Mouse (Mus musculus) frontal cortex, postnatal 10 days (tissue): Measurements from ENCODE around the gene Olfr825.
"Not testable (repeated sequence)": the region's sequence is repeated elsewhere in the genome, so short reads cannot be mapped to it uniquely, and the experiment has no call there.

Source experiments
- DNase-seq, 2 experiments: peaks; one replicate each; pipeline ENCODE4 v3.0.0; 2022; ENCODE audit warnings: low spot score in 2 of 2, mixed read lengths in 1 of 2

Gene Olfr825

DNA sequence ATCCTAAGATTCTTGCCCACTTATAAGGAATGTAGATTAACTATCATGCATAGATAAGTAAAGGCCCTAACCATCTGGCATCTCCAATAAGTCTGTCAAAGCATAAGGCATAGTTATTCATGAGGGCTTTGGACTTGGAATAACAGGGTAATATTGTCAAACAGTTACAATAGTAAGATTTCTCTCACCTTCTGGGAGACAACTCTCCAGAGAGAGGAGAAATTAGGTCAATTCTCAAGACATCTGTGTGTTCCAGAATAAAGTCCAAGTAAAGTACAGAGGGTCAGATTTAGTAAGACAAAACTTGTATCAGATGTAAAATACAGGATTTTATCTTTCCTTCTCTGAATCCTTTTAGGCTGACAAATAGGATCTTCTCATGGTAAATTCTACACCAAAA is at the start of gene Olfr825:
Gene Olfr825 (minus strand): TSS at position 101 of the 400 bp plus-strand sequence.
- DNase-seq, result no peak

DNA sequence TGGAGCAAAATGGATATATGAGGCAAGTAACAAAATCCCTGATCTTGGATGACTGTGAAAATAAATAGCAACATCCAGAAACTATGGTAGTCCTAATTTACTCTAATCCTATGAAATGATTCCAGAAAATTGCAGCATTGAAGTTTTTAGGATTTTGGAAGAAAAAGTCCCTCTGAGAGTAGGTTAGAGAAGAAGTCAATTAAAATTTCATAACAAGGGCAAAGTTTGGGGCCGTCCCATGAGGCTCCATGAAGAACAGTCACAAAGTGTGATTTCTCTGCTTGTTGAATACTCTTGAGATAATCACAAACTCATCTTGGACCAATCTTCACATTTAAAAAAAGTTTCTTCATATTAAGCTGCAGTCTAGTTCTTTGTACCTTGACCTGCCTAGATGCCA is 47.7 kb upstream of the Olfr825 start, which contains the start of gene Olfr827:
Gene Olfr827 (minus strand): TSS at position 101 of the 400 bp plus-strand sequence.
- DNase-seq, result no peak

DNA sequence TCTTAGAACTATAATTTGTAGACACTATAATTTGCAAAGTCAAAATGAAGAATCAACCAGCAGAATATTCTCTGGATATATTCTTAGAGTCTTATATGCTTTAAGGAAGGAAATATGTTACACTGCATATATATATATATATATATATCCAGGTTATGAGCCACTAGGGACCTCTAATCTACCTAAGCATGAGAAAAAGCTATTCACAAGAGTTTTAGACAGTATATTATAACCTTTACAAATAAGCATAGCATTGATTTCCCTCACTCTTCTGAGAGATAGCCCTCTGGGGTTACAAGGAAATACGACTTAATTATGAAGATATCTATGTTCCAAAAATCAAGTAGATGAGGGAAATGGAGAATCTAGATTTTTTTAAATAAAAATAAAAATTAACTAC is 17.5 kb upstream of the Olfr825 start, which contains the start of gene Olfr826:
Gene Olfr826 (minus strand): TSS at position 101 of the 400 bp plus-strand sequence.
- no peak for DNase-seq

DNA sequence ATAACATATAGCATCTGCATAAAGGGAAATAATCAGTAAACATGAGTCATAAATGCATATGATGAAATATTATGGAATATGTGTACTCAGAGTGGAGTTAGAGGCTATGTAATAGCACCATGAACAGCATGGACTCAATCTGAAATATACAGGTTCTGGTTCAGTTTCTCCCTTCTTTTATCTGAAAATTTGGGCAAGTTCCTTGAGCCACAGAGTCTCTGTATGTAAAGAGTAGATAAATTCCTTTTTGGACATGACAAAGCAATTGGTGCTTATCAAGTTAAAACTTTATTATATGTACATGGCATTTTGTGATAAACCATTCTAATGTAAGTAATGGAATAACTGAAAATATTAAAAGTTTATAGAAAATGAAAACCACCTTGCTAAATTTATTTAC is 1.4 kb downstream of the Olfr825 start:
- no peak for DNase-seq

DNA sequence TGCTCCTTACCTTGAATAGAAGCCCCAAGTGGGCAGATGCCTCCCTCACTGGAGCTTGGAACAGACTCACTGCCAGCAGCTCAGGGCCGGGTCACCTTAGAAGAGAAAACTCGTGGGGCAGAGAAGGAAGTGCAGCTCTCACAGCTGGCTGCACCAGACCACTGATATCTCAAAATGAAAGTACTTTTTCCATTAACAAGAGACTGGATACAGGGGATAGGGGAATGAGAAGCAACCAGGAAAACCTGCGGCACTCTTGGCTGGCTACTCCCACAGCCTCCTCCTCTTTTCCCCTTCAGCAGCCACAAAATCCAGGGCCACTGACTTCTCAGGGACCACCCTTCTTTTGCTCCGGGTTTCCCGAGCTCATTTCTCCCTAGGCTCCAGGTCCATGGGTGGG is 22.4 kb downstream of the Olfr825 start:
- no peak for DNase-seq

DNA sequence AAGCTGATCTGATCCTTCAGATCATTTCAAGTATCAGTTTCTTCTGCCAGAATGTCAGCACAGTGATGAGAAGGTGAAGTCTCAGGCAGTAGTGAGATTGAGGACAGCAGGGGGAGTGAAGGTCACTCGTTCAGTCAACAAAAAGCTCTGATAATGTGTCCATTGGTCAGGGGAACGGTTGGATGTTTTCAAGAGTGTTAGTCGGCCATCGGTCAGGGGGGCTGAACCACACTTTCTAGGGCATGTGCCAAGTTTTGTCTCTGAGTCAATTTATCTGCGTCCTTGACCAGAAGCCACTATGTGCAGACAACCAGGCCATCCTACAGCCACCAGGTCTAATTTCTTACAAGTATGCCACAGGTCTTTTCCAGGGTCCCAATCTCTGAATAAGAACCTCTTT is 24.1 kb downstream of the Olfr825 start:
- not testable (repeated sequence) for DNase-seq

DNA sequence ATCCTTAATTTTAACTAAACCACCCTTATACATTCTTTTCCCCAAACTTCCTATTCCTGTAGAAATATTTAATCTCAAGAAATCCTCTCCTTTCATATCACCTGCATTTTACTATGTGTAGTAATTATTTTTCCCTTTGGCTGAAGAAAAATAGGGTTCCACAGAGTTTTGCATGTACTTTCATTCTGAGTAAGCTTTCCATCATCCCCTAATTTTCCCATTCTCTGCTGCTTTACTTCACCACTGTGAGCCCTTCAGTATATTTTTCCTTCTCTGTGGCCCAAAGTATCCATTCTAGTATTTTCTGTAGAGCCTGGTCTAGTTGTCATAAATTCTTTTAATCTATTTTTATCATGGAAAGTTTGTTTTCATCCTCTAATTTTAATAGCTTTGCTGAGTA is 31.8 kb downstream of the Olfr825 start:
- DNase-seq, result no peak

DNA sequence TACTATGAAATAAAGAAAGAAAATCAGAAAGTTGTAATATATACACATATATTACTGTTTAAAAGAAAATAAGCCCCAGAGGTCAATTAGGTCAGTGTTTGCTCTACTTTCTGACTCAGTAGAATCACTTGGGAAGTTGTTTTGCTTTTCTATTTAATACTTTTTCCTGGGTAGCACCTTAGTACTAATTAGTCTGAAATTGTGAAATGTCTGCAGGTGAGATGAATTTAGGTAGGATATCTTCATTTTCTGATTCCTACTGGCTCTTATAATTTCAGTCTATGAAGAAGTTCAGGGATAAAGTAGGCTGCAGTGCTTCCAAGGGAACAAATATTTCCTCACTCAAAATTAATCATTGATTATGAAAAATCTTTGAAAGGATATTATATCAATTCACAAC is 36.7 kb downstream of the Olfr825 start, which contains the start of gene Olfr824:
Gene Olfr824 (minus strand): TSS at position 101 of the 400 bp plus-strand sequence.
- not testable (repeated sequence) for DNase-seq

DNA sequence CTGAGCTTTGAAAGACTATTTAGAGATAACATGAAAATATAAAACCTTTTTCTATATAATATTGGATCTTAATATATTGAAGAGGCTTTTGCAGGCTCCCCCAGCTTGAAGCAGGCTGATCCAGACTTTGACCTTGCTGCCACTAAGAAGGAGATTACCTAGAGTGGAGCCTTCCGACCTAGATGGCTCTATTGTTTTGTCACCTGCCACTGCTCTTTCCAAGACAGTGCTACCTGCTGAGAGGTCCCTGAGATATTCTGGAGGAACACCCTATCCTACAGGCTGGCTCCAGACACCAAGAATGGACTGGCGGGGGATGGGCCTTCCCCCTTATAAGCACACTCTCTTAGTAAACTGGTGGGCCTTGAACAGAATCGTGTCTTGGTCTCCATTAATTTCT is 50.5 kb downstream of the Olfr825 start:
- not testable (repeated sequence) for DNase-seq

DNA sequence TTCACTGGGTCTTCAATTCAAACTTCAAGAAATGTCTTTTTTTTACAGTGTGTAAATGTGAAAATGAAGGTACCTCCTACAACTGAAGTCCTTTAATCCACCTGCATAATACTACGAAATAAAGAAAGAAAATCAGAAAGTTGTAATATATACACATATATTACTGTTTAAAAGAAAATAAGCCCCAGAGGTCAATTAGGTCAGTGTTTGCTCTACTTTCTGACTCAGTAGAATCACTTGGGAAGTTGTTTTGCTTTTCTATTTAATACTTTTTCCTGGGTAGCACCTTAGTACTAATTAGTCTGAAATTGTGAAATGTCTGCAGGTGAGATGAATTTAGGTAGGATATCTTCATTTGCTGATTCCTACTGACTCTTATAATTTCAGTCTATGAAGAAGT is 51.3 kb downstream of the Olfr825 start, which contains the start of gene Olfr823:
Gene Olfr823 (minus strand): TSS at position 101 of the 400 bp plus-strand sequence.
- DNase-seq, result not testable (repeated sequence)
